Mouse (Mus musculus) 3T3-L1 (cell line): Measurements from ENCODE around the gene Wdr6.
A peak's percentile ranks its signal among the peaks of the same experiment; 100 is the strongest.
"Not testable (repeated sequence)": the region's sequence is repeated elsewhere in the genome, so short reads cannot be mapped to it uniquely, and the experiment has no call there.

ENCODE experiments used
- DNase-seq: peaks from one replicate; pipeline ENCODE4 v3.0.0-alpha.2; 2015; ENCODE audit warnings: low read depth, low spot score

The Wdr6 gene

DNA sequence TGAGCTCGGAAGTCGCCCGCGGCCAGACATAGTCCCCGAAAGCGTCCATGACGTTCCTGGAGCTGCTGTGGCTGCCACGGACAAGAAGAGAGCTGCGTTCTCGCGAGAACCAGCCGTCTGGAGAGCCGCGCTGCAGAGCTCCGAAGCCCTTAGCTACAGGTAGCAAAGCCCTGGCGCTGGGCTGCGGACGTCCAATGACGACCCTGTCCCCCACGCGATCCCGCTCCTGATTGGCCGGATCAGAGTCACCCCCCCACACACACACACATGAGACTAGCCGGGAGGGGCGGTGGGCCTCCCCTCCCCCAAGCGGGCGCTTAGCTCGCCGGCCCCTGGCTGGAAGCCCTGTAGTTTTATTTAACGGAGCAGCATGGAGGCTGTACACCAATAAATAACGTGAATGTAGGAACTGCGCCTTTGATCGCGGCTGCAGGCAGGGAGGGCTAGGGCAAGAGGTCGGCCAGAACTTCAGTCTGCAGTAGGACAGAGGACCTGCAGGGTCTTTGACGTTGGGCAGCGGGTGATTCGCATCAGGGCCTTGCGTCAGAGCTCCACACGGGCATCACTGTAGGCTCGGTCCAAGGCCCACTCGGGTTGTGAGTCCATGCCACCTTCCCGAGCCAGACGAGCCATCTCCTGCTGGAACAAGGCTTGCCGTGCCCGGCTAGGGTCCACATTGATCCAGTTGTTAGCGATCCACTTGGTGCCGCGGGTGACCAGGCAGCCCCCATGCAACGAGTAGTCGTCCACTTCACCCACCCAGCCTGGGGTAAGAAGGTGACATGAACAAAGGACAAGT, at the start of gene Wdr6:
Gene Wdr6 (minus strand): TSS at position 195 of the 799 bp plus-strand sequence.
- peak; percentile 91 for DNase-seq

DNA sequence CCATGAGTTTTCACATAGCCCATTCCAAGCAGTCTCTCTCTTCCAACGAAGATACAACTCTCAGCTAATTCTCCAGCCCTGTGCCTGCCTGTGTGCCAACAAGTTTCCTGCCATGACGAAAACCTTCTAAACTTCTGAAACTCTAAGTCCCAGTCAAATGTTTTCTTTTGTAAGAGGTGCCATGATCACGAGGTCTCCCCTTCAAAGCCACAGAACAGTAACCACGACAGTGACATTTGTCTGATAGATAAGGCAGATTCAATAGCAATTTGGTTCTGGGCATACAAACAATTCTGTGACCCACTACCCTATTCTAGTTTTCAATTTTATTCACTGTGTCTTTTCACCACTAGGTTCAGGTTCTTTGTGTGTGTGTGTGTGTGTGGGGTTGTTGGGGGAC, 49.6 kb upstream of the Wdr6 start:
- no peak for DNase-seq

DNA sequence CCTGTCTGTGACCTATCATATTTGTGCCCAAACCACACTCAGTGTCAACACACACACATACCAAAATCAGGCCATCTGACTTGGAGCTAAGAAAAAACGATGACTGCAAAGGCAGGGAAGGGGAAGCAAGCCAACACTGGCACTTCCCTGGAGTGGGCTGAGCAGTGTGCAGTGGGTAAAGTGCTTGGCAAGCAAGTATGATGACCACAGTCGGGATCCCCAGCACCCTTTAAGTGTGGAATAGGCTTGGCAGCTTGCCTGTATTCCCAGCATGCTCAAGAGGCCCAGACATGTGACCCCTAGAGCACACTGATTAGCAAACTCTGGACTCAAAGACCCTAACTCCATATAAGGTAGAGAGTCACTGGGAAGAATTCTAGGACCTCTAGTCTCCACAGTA, 48.0 kb upstream of the Wdr6 start:
- no peak for DNase-seq

DNA sequence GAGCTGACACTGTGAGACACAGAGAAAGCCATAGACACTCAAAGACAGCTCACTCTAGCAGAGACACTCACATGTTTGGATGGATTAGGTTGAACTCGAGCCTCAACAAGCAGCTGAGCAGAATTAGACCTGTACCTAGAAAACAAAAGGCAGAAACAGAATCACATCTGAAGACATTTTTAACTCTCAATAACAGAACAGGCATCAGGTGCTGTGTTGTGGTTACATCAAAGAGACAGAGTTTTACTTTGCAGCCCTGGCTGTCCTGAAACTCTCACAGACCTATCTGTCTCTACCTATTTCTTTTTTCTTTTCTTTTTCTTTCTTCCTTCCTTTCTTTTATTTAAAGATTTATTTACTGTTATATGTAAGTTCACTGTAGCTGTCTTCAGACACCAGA, 38.8 kb upstream of the Wdr6 start:
- no peak for DNase-seq

DNA sequence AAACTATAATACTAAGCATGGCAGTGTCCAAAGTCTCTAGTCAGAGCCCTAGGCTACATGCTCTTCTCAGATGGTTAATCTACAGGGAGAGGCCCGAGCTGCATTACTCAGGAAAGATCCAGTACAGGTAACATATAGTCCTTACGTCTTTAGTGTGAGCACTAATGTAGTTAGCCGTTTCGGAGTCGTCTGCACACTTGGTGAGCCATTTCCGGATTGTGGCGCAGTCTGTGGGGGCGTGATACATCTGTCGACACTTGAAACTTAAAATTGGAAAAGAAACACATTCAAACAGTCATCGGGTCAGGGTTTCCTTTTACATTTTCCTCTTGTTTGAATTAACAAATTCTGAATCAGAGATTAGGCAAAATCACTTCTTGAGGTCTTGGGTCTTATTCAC, 32.9 kb upstream of the Wdr6 start:
- DNase-seq, result no peak

DNA sequence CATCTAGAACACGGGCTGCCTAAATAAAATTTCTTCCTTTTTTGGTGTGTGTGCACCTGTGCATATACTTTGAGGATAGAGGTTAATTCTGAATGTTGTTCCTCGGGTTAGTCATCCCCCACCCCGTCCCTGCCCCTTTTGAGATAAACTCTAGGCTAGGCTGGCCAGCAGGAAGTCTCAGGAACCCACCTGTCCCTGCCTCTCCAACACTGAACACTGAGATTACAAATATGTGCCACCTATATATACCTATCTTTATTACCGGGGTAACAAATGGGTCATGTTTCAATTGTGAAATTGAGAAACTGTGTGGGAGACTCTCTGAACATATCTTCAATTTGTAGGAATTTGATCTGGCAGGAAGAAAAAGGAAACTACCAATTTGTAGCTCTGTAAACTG, 30.4 kb upstream of the Wdr6 start:
- DNase-seq, result no peak

DNA sequence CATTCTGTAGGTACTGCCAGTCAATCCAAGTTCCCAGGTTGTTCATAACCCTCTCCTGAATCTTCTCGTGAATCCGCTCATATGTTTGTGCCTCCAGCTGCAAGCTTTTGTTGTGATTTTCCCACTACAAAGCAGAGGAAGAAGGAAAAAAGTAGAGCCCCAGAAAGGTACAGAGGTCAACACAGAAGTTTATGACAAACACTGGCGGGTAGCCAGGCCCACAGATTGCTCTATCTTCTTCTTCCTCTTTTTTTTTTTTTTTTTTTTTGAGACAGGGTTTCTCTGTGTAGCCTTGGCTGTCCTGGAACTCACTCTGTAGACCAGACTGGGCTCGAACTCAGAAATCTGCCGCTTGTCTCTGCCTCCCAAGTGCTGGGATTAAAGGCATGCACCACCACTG, 29.4 kb upstream of the Wdr6 start:
- not testable (repeated sequence) for DNase-seq

DNA sequence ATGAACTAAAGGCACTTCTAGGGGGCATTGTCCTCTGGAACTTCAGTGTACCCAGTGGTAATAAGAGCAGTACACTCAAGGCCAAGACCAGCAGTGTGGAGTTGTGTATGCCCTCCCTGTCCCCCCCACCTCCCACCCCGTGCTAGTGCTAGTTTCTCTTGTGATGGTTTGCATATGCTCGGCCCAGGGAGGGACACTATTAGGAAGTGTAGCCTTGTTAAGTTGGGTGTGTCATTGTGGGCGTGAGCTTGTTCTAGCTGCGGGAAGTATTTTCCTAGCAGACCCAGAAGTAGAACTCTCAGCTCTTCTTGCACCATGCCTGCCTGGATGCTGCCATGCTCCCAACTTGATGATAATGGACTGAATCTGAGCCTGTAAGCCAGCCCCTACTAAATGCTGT, 23.4 kb upstream of the Wdr6 start:
- DNase-seq, result no peak

DNA sequence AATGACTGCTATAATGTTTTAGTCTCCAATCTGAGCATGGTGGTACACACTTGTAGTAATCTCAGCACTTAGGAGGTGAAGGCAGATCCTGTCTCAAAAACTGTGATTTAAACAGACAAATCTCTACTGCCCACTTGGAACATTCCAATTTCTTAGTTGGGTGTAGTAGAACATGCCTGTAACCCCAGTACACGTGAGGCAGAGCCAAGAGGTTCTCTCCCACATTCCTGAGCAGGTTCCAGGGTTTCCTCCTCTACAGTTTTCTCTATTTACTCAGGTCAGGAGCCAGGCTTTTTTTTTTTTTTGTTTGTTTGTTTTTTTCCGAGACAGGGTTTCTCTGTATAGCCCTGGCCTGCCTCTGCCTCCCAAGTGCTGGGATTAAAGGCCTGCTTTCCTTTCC, 21.5 kb upstream of the Wdr6 start:
- DNase-seq, result no peak

DNA sequence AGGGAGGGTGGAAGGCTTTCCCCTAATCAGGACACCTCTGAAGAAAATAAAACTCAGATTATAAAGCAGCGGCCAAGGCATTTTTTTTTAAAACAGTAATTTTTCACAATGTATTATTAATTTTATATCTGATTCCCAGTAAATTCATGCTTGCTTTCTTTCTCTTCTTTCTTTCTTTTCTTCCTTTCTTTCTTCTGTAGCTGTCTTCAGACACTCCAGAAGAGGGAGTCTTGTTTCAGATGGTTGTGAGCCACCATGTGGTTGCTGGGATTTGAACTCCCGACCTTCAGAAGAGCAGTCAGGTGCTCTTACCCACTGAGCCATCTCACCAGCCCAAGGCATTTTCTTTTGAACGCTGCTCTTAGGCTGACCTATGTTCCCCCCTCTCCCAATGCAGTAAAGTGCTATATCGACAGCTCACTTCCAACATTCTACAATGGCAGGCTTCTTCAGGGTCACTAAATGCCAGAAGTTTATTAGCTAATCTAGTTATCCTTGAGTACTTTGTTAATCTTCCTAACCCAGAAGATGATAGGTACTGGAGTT, 20.6 kb upstream of the Wdr6 start:
- DNase-seq, result no peak

DNA sequence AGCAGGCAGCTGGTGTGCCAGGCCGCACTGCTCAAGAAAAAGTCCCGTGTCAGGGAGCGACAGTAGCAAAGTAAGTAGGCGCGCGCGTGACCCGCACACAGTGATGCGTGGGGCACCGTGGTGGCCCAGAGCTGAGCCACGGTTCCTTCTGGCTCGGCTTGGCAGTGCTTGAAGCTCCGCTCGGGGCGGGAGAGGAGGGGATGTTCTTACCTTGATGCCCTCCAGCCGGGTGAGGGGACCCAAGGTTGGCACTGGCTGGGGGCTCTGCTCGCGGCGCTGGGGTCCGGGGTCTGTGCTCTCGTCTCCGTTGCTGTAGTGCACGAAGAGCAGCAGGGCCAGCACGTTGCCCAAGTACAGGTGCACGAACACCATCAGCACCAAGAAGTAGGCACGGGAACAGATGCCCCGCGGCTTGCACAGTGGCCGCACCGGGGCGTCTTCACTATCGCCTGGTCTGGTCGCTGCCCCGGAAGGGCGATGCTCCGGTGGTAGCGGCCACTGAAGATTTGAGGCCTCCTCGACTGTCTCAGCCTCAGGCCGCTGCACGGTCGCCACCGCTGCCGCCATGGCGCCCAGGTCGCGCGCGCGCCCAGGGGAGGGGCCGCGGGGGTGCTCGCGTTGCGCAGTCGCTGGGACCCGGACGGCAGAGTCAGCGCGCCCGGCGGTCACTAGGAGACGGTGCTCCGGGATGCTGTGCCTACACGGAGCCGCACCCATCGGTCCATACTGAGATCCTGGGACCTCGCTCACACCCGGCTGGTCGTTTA, 18.6 kb upstream of the Wdr6 start, which contains the start of gene P4htm:
Gene P4htm (minus strand): TSS at position 670 of the 767 bp plus-strand sequence.
- no peak for DNase-seq

DNA sequence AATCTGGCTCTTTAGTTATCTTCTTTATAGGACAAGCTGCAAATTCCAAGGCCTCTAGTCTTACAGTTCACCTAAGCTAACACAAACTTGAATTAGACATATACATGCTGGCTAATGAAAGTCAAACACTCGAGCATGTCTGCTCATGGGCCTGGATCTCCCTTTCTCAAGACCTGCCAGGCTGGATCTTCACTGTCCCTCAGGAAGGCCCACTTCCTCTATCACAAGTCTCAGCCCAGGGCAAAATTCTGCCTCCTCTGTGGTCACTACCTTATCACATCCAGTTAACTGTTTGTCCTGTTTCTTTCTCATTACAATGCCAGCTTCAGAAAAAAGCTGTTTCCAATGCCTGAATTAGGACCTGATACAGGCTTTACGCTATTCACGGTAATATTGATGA, 15.8 kb upstream of the Wdr6 start:
- no peak for DNase-seq

DNA sequence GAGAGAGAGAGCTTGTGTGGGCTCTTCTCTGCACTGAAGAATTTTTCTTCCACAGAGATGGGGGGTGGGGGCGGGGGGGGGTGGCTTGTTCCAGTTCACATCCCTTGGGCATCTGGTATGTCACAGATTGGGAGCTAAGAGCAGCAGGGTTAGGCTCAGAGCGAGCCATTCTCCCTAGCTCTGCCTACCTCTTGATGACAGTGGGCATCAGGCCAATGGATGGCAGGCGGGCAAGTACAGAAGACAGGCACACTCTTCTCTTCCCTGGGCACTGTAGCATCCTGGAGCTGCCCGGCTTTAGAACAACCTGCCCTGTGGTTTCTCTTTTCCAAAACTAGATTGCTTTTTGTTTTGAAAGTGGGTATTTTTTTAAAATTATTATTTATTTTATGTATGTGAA, 12.9 kb upstream of the Wdr6 start:
- no peak for DNase-seq

DNA sequence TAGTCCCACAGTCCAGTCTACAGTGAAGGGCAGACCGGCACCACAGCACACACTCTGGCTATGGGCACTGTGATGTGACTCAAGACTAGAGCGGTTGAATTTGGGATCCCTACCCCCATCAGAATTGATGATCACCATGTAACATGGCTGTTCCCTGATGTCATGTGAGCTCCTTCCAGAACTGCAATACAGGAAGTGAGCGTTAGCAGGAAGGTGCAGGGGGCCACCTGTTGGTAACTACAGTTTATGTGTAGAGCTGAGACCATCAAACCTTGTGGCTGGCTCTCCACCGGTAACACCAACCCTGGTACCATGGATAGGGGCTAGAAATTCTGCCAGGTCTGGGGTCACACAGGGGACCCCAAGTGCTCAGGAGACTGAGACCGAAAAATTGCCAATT, 10.7 kb upstream of the Wdr6 start:
- peak; percentile 21 for DNase-seq

DNA sequence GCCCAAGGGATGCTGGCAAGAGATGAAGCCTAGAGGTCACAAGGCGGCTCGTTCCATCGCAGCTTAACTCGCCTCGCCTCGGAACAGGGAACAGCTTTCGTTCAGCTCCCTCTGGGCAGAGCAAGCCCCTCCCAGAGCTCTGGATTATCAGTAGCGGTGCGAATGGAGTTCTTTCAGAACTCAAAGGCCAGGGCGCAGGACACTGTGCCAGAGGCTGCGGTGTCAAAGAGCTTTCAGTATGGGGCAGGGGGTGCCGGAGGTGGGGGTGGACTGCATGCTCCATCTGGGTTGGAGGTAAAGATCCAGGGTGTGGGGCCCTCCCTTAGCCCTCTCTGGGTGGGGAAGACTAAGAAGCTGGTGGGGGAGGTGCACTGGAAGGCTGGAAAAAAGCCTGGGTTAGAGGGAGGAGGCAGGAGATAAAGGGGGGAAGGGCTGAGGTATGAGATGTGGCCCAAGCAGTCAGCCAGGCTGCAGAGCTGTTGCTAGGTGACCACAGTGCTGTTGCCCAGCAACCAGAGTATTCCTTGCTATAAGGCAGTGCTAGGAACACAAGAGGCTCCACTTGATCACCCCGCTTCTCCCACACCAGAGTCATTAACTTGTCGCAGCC, 9.1 kb upstream of the Wdr6 start:
- DNase-seq, result no peak

DNA sequence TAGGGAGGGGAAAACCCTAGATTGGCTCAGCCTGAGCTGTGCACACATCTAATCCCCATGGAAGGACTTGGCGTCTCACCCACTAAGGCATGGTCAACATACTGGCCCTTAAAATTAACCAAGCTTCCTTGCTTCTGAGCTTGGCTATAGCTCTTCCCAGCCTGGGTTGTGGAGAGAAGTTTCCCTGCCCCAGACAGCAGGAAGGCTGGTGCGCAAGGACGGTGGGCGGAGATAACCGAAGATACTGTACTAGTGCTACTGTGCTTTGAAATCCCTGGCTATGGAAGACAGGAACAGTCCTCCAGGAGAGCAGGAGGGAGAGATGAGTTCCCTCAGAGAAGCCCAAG, 778 bp upstream of the Wdr6 start:
- DNase-seq, result no peak

DNA sequence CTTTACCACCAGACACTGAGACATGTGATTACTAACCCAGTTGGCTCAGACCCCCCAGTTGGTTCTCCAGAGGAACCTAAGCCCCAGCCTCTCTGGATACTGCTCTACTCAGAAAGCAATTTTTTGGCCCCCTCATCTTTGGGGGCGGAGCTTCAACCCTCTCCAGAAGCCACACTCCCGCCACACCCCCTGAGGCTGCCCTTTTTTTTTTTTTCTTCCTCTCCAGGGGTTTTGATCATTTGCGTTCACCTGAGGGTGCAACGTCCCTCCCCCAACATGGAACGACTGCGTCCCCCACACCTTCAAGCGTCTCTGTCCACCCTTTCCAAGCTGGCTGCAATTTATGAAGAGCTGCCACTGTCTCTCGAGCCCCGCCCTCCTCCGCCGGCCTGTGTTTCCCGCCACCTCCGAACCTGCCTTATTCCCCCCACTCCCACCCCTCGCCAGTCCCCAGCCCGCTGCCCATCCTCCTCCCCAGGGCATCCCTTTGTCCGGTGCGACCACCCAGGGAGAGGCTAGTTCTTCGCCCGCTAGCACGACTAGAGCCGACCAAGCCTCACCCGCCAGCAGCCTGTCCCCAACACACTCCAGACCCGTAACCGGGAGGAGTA, 500 bp downstream of the Wdr6 start:
- DNase-seq, result peak; percentile 68

DNA sequence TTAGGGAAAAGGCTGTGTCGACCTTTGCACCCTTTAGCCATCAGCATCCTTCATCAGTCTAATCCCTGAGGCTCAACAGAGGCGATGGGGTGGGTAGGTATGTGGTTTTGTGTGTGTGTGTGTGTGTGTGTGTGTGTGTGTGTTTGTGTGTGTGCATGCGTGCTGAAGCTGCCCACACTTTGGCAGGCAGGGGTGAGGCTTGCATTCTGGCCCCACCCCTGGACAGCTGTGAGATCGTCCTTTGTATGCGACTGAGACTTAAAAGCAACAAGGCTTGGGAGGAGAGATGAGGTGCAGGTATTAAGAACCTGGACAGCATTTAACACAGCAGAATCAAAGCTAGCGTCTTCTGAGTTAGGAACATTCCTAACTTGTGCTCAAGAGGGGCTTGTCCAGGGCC, 1.5 kb downstream of the Wdr6 start:
- no peak for DNase-seq

DNA sequence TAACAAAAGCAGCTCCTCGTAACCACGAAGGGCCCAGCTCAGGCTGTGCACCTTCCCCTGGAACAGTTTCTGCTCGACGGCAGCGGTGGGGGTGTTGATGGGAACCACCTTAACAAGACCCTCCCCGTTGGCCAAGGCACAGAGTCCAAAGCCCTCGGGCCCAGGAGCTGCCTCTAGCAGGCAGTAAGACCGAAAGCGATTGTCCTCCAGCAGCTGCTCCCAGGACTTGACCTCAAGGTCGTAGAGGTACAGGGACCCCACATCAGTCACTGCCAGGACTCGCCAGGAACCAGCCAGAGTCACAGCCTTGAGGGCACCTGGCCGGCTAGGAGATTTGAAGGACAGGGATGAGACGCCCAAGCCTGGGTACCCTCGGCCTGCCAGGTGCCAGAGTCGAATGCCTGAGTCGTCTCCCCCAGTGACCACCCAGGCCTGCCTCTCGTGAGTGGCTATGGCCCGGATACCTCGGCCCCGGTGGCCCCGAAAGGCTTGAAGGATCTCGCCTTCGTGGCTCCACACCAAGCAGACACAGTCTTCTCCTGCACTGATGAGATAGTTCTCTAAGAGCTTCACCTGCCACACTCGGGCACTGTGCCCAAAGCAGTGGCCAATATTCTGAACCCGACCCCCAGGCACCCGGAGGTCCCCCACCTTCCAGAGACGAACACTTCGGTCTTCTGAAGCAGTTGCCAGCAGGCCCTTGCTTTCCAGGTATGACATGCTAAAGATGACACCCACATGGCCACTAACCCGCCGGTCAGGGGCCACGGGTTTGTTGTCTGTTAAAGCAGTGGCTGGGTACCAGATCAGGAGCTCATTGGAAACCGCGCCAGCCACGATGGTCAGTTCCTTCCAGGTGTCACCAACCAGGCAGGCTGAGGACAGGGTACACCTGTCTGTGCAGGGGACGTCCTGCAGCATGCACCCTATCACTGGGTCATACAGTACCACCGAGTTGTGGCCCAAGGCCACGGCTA, 2.9 kb downstream of the Wdr6 start:
- DNase-seq, result no peak

DNA sequence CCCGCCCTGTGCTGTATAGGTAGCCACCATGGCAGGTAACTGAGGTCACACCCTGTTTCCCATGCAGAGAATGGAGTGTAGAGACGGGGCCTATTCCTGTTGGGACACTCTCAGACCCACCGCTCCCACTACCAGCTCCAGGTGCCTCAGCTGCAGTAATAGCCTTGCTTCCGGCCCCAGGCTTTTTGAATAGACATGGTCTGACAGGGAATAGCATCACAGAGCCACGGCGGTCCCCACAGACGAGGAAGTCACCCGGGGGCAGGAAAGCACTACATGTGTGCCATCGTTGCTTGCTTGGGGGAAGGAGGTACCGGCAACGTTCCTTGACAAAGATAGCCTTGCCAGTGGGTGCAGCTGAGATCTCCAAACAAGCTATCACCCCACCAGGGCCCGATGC, 3.6 kb downstream of the Wdr6 start:
- no peak for DNase-seq
